8 mouse cellular contexts compared by ENCODE assay signal in the genomic region with DNA sequence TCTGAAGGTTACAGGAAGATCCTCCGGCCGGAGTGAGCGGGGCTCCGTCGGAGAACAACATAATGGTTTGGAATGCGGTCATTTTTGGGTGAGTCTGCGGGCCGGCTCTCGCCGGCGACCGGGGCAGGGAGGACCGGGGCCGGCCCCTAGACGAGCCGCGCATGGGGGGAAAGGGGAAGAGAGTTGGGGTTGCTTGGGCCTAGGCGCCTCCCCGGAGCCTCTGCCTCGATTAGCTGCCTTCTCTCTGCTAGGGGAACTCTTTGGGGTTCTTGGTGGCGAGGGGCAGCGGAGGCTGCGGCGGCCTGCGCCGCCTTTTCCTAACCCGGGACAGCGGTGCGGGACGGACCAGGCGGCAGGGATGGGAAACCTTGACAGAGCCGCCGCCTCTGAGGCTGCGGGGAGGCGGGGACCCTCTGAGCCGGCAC. TPM values are rescaled to one million over a fixed set of nuclear protein-coding genes. Genes with fewer than 3 reads are reported as not detected.
DNase-seq lines count a peak whose midpoint lies in the region; ATAC-seq lines count a peak whose summit lies in the region.

No protein-coding gene starts in this region.

- no peaks in the 10 kb centered on the region for H3K9me3 ChIP-seq in lung, embryonic 15.5 days
- no peaks in the 10 kb centered on the region for H3K9me3 ChIP-seq in forebrain, embryonic 13.5 days (replicated peaks)
- no peaks in the 10 kb centered on the region for H3K9me3 ChIP-seq in limb, embryonic 15.5 days
- no peaks in the 10 kb centered on the region for H3K9me3 ChIP-seq in neural tube, embryonic 12.5 days

- H3K36me3 ChIP-seq in lung, embryonic 15.5 days: no peaks in the 10 kb centered on the region
- H3K36me3 ChIP-seq in forebrain, embryonic 13.5 days (ENCODE audit: poor library complexity, severe bottlenecking): 0 out of 2 replicates have a peak, but pooled peaks cover 4% of the 10 kb centered on the region
- H3K36me3 ChIP-seq in limb, embryonic 15.5 days: no peaks in the 10 kb centered on the region
- no peaks in the 10 kb centered on the region for H3K36me3 ChIP-seq in neural tube, embryonic 12.5 days

- H3K27ac ChIP-seq in lung, embryonic 15.5 days: peak overlapping the region; percentile 69
- peak overlapping the region; percentile 81 for H3K27ac ChIP-seq in forebrain, embryonic 13.5 days
- H3K27ac ChIP-seq in limb, embryonic 15.5 days: peak overlapping the region; percentile 85
- H3K27ac ChIP-seq in neural tube, embryonic 12.5 days: peak overlapping the region; percentile 50; the same call in 1 of the 2 replicates

- H3K9ac ChIP-seq in lung, embryonic 15.5 days: peak overlapping the region; percentile 69
- peak overlapping the region; percentile 81 for H3K9ac ChIP-seq in forebrain, embryonic 13.5 days
- H3K9ac ChIP-seq in limb, embryonic 15.5 days: peak overlapping the region; percentile 71
- H3K9ac ChIP-seq in neural tube, embryonic 12.5 days: peak overlapping the region; percentile 83

- H3K4me3 ChIP-seq in lung, embryonic 15.5 days: peak overlapping the region; percentile 70
- H3K4me3 ChIP-seq in forebrain, embryonic 13.5 days: peak overlapping the region; percentile 68
- H3K4me3 ChIP-seq in limb, embryonic 15.5 days: peak overlapping the region; percentile 62
- H3K4me3 ChIP-seq in neural tube, embryonic 12.5 days: peak overlapping the region; percentile 65

- 20% methylated on average over 28 of the region's 36 CpGs for WGBS in lung, embryonic 15.5 days
- WGBS in forebrain, embryonic 13.5 days: 20% methylated on average over 36 of the region's 36 CpGs
- WGBS in limb, embryonic 15.5 days: 17% methylated on average over 33 of the region's 36 CpGs
- 11% methylated on average over 36 of the region's 36 CpGs for WGBS in neural tube, embryonic 12.5 days

- peak overlapping the region; percentile 62 for H3K4me2 ChIP-seq in lung, embryonic 15.5 days
- peak overlapping the region; percentile 66 for H3K4me2 ChIP-seq in forebrain, embryonic 13.5 days
- H3K4me2 ChIP-seq in limb, embryonic 15.5 days: peak overlapping the region; percentile 49
- H3K4me2 ChIP-seq in neural tube, embryonic 12.5 days (replicated peaks): peak overlapping the region; percentile 63

- no peak for DNase-seq in lung, postnatal 36 days
- DNase-seq in adipocyte (ENCODE audit: low spot score): peak; percentile 13
- DNase-seq in left cerebral cortex, adult 8-10 months (ENCODE audit: low spot score in 2 of 2): no peak
- no peak for DNase-seq in cerebellum, adult 11 months

- H3K4me1 ChIP-seq in lung, embryonic 15.5 days: no peaks in the 10 kb centered on the region
- peaks cover 6% of the 10 kb centered on the region; the same call in 1 of the 2 replicates for H3K4me1 ChIP-seq in forebrain, embryonic 13.5 days
- H3K4me1 ChIP-seq in limb, embryonic 15.5 days: no peaks in the 10 kb centered on the region
- H3K4me1 ChIP-seq in neural tube, embryonic 12.5 days: 0 out of 2 replicates have a peak, but pooled peaks cover 4% of the 10 kb centered on the region

- ATAC-seq in lung, embryonic 15.5 days (ENCODE audit: borderline replicate concordance, extremely low read depth, low FRiP score, low TSS enrichment): peak; percentile 47
- peak; percentile 61 for ATAC-seq in forebrain, embryonic 13.5 days
- ATAC-seq in limb, embryonic 15.5 days (ENCODE audit: insufficient number of reproducible peaks, low FRiP score, low TSS enrichment, low read depth): no peak
- peak; percentile 71 for ATAC-seq in neural tube, embryonic 12.5 days (ENCODE audit: low FRiP score, low read depth)

- no peaks in the 10 kb centered on the region for H3K27me3 ChIP-seq in lung, embryonic 15.5 days
- H3K27me3 ChIP-seq in forebrain, embryonic 13.5 days: no peaks in the 10 kb centered on the region
- H3K27me3 ChIP-seq in limb, embryonic 15.5 days: no peaks in the 10 kb centered on the region
- H3K27me3 ChIP-seq in neural tube, embryonic 12.5 days (replicated peaks): no peaks in the 10 kb centered on the region

RNA-seq across cellular contexts. Expression of a gene that starts 0.8 kb away (rescaled TPM):
- 31.6 and 35.7 TPM in 2 replicates for polyA plus RNA-seq in lung, embryonic 15.5 days (2015; fragmentation: Nextera tagmentation; extraction: Ambion mirVana)
- 26.7 and 29.1 TPM in 2 replicates for polyA plus RNA-seq in forebrain, embryonic 13.5 days (2015; fragmentation: Nextera tagmentation; extraction: Ambion mirVana)
- polyA plus RNA-seq in limb, embryonic 15.5 days (2015; fragmentation: Nextera tagmentation; extraction: Ambion mirVana): 30.4 and 31.7 TPM in 2 replicates
- polyA plus RNA-seq in neural tube, embryonic 12.5 days (2016; fragmentation: Nextera tagmentation; extraction: Ambion mirVana): 30.0 and 30.7 TPM in 2 replicates
- total RNA-seq in left cerebral cortex, adult 8-10 months (2022): 10 to 100 TPM; 36.4 to 42.3 (median 37.5) TPM

RNA-seq across cellular contexts. Expression of a gene that starts 1.0 kb away (rescaled TPM):
- 129 and 132 TPM in 2 replicates for polyA plus RNA-seq in lung, embryonic 15.5 days (2015; fragmentation: Nextera tagmentation; extraction: Ambion mirVana)
- polyA plus RNA-seq in forebrain, embryonic 13.5 days (2015; fragmentation: Nextera tagmentation; extraction: Ambion mirVana): 127 and 138 TPM in 2 replicates
- polyA plus RNA-seq in limb, embryonic 15.5 days (2015; fragmentation: Nextera tagmentation; extraction: Ambion mirVana): 114 and 121 TPM in 2 replicates
- polyA plus RNA-seq in neural tube, embryonic 12.5 days (2016; fragmentation: Nextera tagmentation; extraction: Ambion mirVana): 114 and 123 TPM in 2 replicates
- 10 to 100 TPM; 38.8 to 46.3 (median 44.9) TPM for total RNA-seq in left cerebral cortex, adult 8-10 months (2022)

RNA-seq across cellular contexts. Expression of a gene that starts 28.0 kb away (rescaled TPM):
- polyA plus RNA-seq in lung, embryonic 15.5 days (2015; fragmentation: Nextera tagmentation; extraction: Ambion mirVana): 1.4 and 1.5 TPM in 2 replicates
- polyA plus RNA-seq in forebrain, embryonic 13.5 days (2015; fragmentation: Nextera tagmentation; extraction: Ambion mirVana): 8.0 and 8.7 TPM in 2 replicates
- 1.2 and 1.3 TPM in 2 replicates for polyA plus RNA-seq in limb, embryonic 15.5 days (2015; fragmentation: Nextera tagmentation; extraction: Ambion mirVana)
- 9.6 and 9.9 TPM in 2 replicates for polyA plus RNA-seq in neural tube, embryonic 12.5 days (2016; fragmentation: Nextera tagmentation; extraction: Ambion mirVana)
- total RNA-seq in left cerebral cortex, adult 8-10 months (2022): 10 to 100 TPM; 26.9 to 32.9 (median 31.2) TPM
